Mouse (Mus musculus): ENCODE measurements around the gene Isoc2a.

- TF ChIP-seq CTCF (conservative IDR thresholded peaks at IDR 0.05; ENCODE audit: low read length): no peak
- TF ChIP-seq NANOG (IDR thresholded peaks at IDR 0.05; ENCODE audit: borderline replicate concordance, low read length): no peak
Observed at GRCm38 (mm10) chr7:4843604-4844244, 33.2 kb upstream of the Isoc2a start.
